9 mouse cellular contexts compared by ENCODE assay signal in the genomic region with DNA sequence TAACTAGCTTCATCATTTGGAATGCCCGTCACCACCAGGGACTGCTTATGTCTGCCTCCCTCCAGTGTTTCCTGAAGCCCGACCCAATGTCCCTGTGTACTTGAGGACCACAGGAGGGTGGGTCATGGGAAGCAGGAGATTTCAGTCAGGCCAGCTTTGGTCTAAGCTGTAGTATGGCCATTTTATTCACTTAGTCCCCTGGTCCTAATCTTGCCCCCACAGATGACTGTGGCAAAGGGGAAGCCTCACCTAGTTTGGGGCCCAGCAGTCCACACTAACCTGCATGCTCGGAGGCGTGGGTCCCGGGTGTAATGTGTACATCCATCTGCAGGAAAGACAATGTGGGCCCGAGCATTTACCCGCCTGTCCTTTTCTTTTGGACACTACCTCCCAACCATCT. TPM values are rescaled to one million over a fixed set of nuclear protein-coding genes. Genes with fewer than 3 reads are reported as not detected.
DNase-seq lines count a peak whose midpoint lies in the region; ATAC-seq and TF ChIP-seq lines count a peak whose summit lies in the region.
"Had no signal": no experiment of that assay in that cellular context is flagged by ENCODE, and none has a peak within 500 bp of the region (broad histone marks: within the 10 kb centered on the region; RNA-seq: fewer than 3 reads in every experiment).

No protein-coding gene starts in this region.

- peak overlapping the region; percentile 89 for H3K9ac ChIP-seq in heart, embryonic 14.5 days (ENCODE audit: low read length)
- peak overlapping the region; percentile 87 for H3K9ac ChIP-seq in hindbrain, embryonic 13.5 days
- H3K9ac ChIP-seq in midbrain, embryonic 13.5 days (replicated peaks): peak overlapping the region; percentile 89

- peak overlapping the region in 1 of 2 experiments; percentile 74; a peak in 1 of 4 replicates for H3K27ac ChIP-seq in heart, embryonic 14.5 days (replicated peaks in 1 of 2; ENCODE audit: control insufficient read depth in 1 of 2, insufficient read depth in 1 of 2, low read depth in 2 of 2, low read length in 2 of 2)
- H3K27ac ChIP-seq in hindbrain, embryonic 13.5 days: no peak overlapping the region
- H3K27ac ChIP-seq in midbrain, embryonic 13.5 days: no peak overlapping the region

- no peak for TF ChIP-seq CTCF in G1E (IDR thresholded peaks at IDR 0.05; ENCODE audit: low read depth, low read length)

- WGBS in heart, embryonic 14.5 days: 74% methylated on average over 7 of the region's 7 CpGs
- WGBS in hindbrain, embryonic 13.5 days: 90% methylated on average over 7 of the region's 7 CpGs
- WGBS in midbrain, embryonic 13.5 days: 90% methylated on average over 7 of the region's 7 CpGs

- peaks cover 8 to 11% of the 10 kb centered on the region in 2 experiments for H3K4me1 ChIP-seq in heart, embryonic 14.5 days (ENCODE audit: control insufficient read depth in 2 of 2, insufficient read depth in 2 of 2, low read length in 2 of 2)
- peaks cover 41% of the 10 kb centered on the region for H3K4me1 ChIP-seq in G1E (ENCODE audit: insufficient read depth, low read depth, low read length)
- peaks cover 23% of the 10 kb centered on the region for H3K4me1 ChIP-seq in hindbrain, embryonic 13.5 days (replicated peaks)
- peaks cover 22% of the 10 kb centered on the region for H3K4me1 ChIP-seq in midbrain, embryonic 13.5 days (replicated peaks)

- ATAC-seq in heart, embryonic 14.5 days (ENCODE audit: insufficient number of reproducible peaks, insufficient read depth, low FRiP score, low read depth): no peak
- no peak for ATAC-seq in G1E (ENCODE audit: extremely low read depth, insufficient number of reproducible peaks, low FRiP score, poor library complexity, severe bottlenecking)
- ATAC-seq in hindbrain, embryonic 13.5 days (ENCODE audit: low FRiP score): no peak
- no peak for ATAC-seq in midbrain, embryonic 13.5 days

- no peaks in the 10 kb centered on the region for H3K9me3 ChIP-seq in heart, embryonic 14.5 days (ENCODE audit: control insufficient read depth, low read length)
- no peaks in the 10 kb centered on the region for H3K9me3 ChIP-seq in G1E (replicated peaks)
- no peaks in the 10 kb centered on the region for H3K9me3 ChIP-seq in hindbrain, embryonic 13.5 days
- H3K9me3 ChIP-seq in midbrain, embryonic 13.5 days: no peaks in the 10 kb centered on the region

- DNase-seq in heart, postnatal 14 days: no peak
- no peak for DNase-seq in G1E (ENCODE audit: low spot score)
- DNase-seq in cerebellum, postnatal 14 days: no peak
- DNase-seq in thymus, postnatal 36 days: no peak
- no peak for DNase-seq in right cerebral cortex, postnatal 4 days

- no peaks in the 10 kb centered on the region for H3K27me3 ChIP-seq in heart, embryonic 14.5 days (ENCODE audit: control insufficient read depth, insufficient read depth, low read length)
- no peaks in the 10 kb centered on the region for H3K27me3 ChIP-seq in G1E (ENCODE audit: insufficient read depth, low read length)
- H3K27me3 ChIP-seq in hindbrain, embryonic 13.5 days: no peaks in the 10 kb centered on the region
- H3K27me3 ChIP-seq in midbrain, embryonic 13.5 days: no peaks in the 10 kb centered on the region

- peak overlapping the region; percentile 86 for H3K4me2 ChIP-seq in heart, embryonic 14.5 days (ENCODE audit: low read length)
- H3K4me2 ChIP-seq in hindbrain, embryonic 13.5 days: peak overlapping the region; percentile 95
- peak overlapping the region; percentile 97 for H3K4me2 ChIP-seq in midbrain, embryonic 13.5 days (replicated peaks)

- H3K4me3 ChIP-seq in heart, embryonic 14.5 days (ENCODE audit: control insufficient read depth in 1 of 2, insufficient read depth in 1 of 2, low read depth in 1 of 2, low read length in 2 of 2): peak overlapping the region; percentile 87 to 94
- H3K4me3 ChIP-seq in G1E (ENCODE audit: low read depth, low read length): peak overlapping the region; percentile 97
- peak overlapping the region; percentile 83 for H3K4me3 ChIP-seq in hindbrain, embryonic 13.5 days
- peak overlapping the region; percentile 91 for H3K4me3 ChIP-seq in midbrain, embryonic 13.5 days (replicated peaks)

- H3K36me3 ChIP-seq in heart, embryonic 14.5 days (ENCODE audit: control insufficient read depth, insufficient read depth, low read length): peaks cover 46% of the 10 kb centered on the region
- peaks cover 46% of the 10 kb centered on the region for H3K36me3 ChIP-seq in G1E (replicated peaks)
- peaks cover 38% of the 10 kb centered on the region for H3K36me3 ChIP-seq in hindbrain, embryonic 13.5 days
- peaks cover 21% of the 10 kb centered on the region for H3K36me3 ChIP-seq in midbrain, embryonic 13.5 days

- intact Hi-C loops in heart, postnatal 14 days (cut with DNase I): no loop called here

RNA-seq across cellular contexts. Expression of a gene that starts 1.5 kb away (rescaled TPM):
- polyA plus RNA-seq in heart, embryonic 14.5 days (2014; fragmentation: Nextera tagmentation; extraction: Ambion mirVana): 198 and 201 TPM in 2 replicates
- 10 to 100 TPM; 52.9 to 63.6 TPM for total RNA-seq in heart, postnatal 14 days (2021)
- total RNA-seq in G1E (2014; fragmentation: Nextera tagmentation) (20.3 and 20.9 TPM in 2 replicates), G1E (2017) (44.4 and 54.3 TPM in 2 replicates)
- polyA plus RNA-seq in G1E (2012): 75.3 and 78.3 TPM in 2 replicates
- polyA plus RNA-seq in hindbrain, embryonic 13.5 days (2015; fragmentation: Nextera tagmentation; extraction: Ambion mirVana): 131 and 134 TPM in 2 replicates
- polyA plus RNA-seq in midbrain, embryonic 13.5 days (2015; fragmentation: Nextera tagmentation; extraction: Ambion mirVana): 137 and 141 TPM in 2 replicates

RNA-seq across cellular contexts. Expression of a gene that starts 9.1 kb away (rescaled TPM):
- polyA plus RNA-seq in heart, embryonic 14.5 days (2014; fragmentation: Nextera tagmentation; extraction: Ambion mirVana): 338 and 417 TPM in 2 replicates
- 100 to 1,000 TPM; 198 to 203 TPM for total RNA-seq in heart, postnatal 14 days (2021)
- total RNA-seq in G1E (2014; fragmentation: Nextera tagmentation) (4.4 and 6.8 TPM in 2 replicates), G1E (2017) (4.9 and 5.3 TPM in 2 replicates)
- polyA plus RNA-seq in G1E (2012): 7.2 and 7.9 TPM in 2 replicates
- polyA plus RNA-seq in hindbrain, embryonic 13.5 days (2015; fragmentation: Nextera tagmentation; extraction: Ambion mirVana): 3.1 and 4.0 TPM in 2 replicates
- 2.8 and 3.3 TPM in 2 replicates for polyA plus RNA-seq in midbrain, embryonic 13.5 days (2015; fragmentation: Nextera tagmentation; extraction: Ambion mirVana)

RNA-seq across cellular contexts. Expression of a gene that starts 16.0 kb away (rescaled TPM):
- polyA plus RNA-seq in heart, embryonic 14.5 days (2014; fragmentation: Nextera tagmentation; extraction: Ambion mirVana): 21.5 and 26.4 TPM in 2 replicates
- total RNA-seq in heart, postnatal 14 days (2021): 1 to 10 TPM; 3.3 to 3.5 TPM
- total RNA-seq in G1E (2014; fragmentation: Nextera tagmentation) (not detected in 2 replicates), G1E (2017) (0.17 and 0.22 TPM in 2 replicates)
- not detected in 2 replicates for polyA plus RNA-seq in G1E (2012)
- not detected in 2 replicates for polyA plus RNA-seq in hindbrain, embryonic 13.5 days (2015; fragmentation: Nextera tagmentation; extraction: Ambion mirVana)
- polyA plus RNA-seq in midbrain, embryonic 13.5 days (2015; fragmentation: Nextera tagmentation; extraction: Ambion mirVana): not detected in 2 replicates
- total RNA-seq: layer of hippocampus, adult 8-10 months had no signal

RNA-seq across cellular contexts. Expression of a gene that starts 49.0 kb away (rescaled TPM):
- 5.4 and 6.4 TPM in 2 replicates for polyA plus RNA-seq in heart, embryonic 14.5 days (2014; fragmentation: Nextera tagmentation; extraction: Ambion mirVana)
- 10 to 100 TPM; 17.0 to 18.2 TPM for total RNA-seq in heart, postnatal 14 days (2021)
- 14.2 and 17.7 TPM in 2 replicates for total RNA-seq in G1E (2014; fragmentation: Nextera tagmentation)
- 20.4 and 22.8 TPM in 2 replicates for total RNA-seq in G1E (2017)
- polyA plus RNA-seq in G1E (2012): 3.1 and 4.4 TPM in 2 replicates
- 16.7 and 17.6 TPM in 2 replicates for polyA plus RNA-seq in hindbrain, embryonic 13.5 days (2015; fragmentation: Nextera tagmentation; extraction: Ambion mirVana)
- polyA plus RNA-seq in midbrain, embryonic 13.5 days (2015; fragmentation: Nextera tagmentation; extraction: Ambion mirVana): 17.4 and 19.8 TPM in 2 replicates

Comparison
In these comparisons a context has a peak if more than half of its experiments do, and no peak if none do; other contexts are left out.
1. RNA of a gene that starts 9.1 kb away (polyA plus RNA-seq): 338 to 417 TPM in heart, embryonic 14.5 days; 7.2 to 7.9 TPM in G1E, 3.1 to 4.0 TPM in hindbrain, embryonic 13.5 days and 2.8 to 3.3 TPM in midbrain, embryonic 13.5 days; every median in the first group is over 10 times any median in the second.
2. RNA of a gene that starts 16.0 kb away (polyA plus RNA-seq): 21.5 to 26.4 TPM in heart, embryonic 14.5 days; not detected in hindbrain, embryonic 13.5 days, not detected in G1E and not detected in midbrain, embryonic 13.5 days; every median in the first group is over 10 times any median in the second.
3. Peak in every context shown above with its lines, with median percentiles within 50 percentile points of each other: H3K4me2 ChIP-seq, H3K4me3 ChIP-seq and H3K9ac ChIP-seq.